Mouse (Mus musculus) erythroblast, embryonic 14.5 days (primary cell): ENCODE measurements around the gene Far1. TPM values are rescaled to one million over a fixed set of nuclear protein-coding genes. Genes with fewer than 3 reads are reported as not detected.

ENCODE experiments used
- H3K27me3 ChIP-seq: 2 replicates; pipeline ENCODE4 v1.6.1; 2012; ENCODE audit warnings: inconsistent platforms; ENCODE audit not compliant: control insufficient read depth
- H3K36me3 ChIP-seq: 2 replicates; pipeline ENCODE4 v1.6.1; 2012; ENCODE audit warnings: mild to moderate bottlenecking, inconsistent platforms; ENCODE audit not compliant: control insufficient read depth
- H3K4me1 ChIP-seq: 2 replicates; pipeline ENCODE4 v1.6.1; 2012; ENCODE audit warnings: inconsistent platforms; ENCODE audit not compliant: control insufficient read depth
- H3K4me3 ChIP-seq: replicated peaks from 2 replicates; pipeline ENCODE3; 2012; ENCODE audit warnings: moderate library complexity, mild to moderate bottlenecking, inconsistent platforms
- H3K9me3 ChIP-seq: 2 replicates; pipeline ENCODE4 v1.6.1; 2012; ENCODE audit warnings: low read length, inconsistent platforms, mixed read lengths; ENCODE audit not compliant: control insufficient read depth
- GATA1 ChIP-seq: IDR thresholded peaks from 2 replicates; pipeline ENCODE4 v1.6.1; 2012; ENCODE audit warnings: low read length, inconsistent platforms, mixed read lengths
- TAL1 ChIP-seq: IDR thresholded peaks from 3 replicates; pipeline ENCODE4 v1.6.1; 2012; ENCODE audit warnings: low read length, inconsistent platforms, mixed read lengths
- polyA plus RNA-seq: library from polyadenylated mRNA; stranded (reverse); fragments of >175 nt; gene quantifications from 2 replicates; pipeline ENCODE4 v1.2.3, GENCODE M21; 2012

Gene Far1
- polyA plus RNA-seq, 1 experiment, result 0.12 TPM

GRCm38 (mm10) chr7:113551742-113552463 is 38.3 kb downstream of the Far1 start:
- no peaks in the 10 kb centered on the region for H3K9me3 ChIP-seq
- TF ChIP-seq TAL1, result no peak
- no peaks in the 10 kb centered on the region for H3K27me3 ChIP-seq
- H3K4me3 ChIP-seq, result no peak overlapping the region
- H3K4me1 ChIP-seq, result peaks cover 7% of the 10 kb centered on the region
- peaks cover 49% of the 10 kb centered on the region for H3K36me3 ChIP-seq

- TF ChIP-seq TAL1 (no peak), GATA1 (no peak)
- Histone ChIP-seq H3K4me3 (no peak overlapping the region), H3K4me1 (peaks cover 7% of the 10 kb centered on the region), H3K9me3 (no peaks in the 10 kb centered on the region), H3K36me3 (peaks cover 46% of the 10 kb centered on the region), H3K27me3 (no peaks in the 10 kb centered on the region)
These were observed 38.9 kb downstream of the Far1 start for GRCm38 (mm10) chr7:113552508-113552907.

- Histone ChIP-seq H3K27me3 (no peaks in the 10 kb centered on the region), H3K4me3 (no peak overlapping the region), H3K4me1 (peaks cover 7% of the 10 kb centered on the region), H3K9me3 (no peaks in the 10 kb centered on the region), H3K36me3 (peaks cover 36% of the 10 kb centered on the region)
- TF ChIP-seq TAL1 (no peak), GATA1 (no peak)
These were observed 42.5 kb downstream of the Far1 start for GRCm38 (mm10) chr7:113556138-113556537.

- TF ChIP-seq GATA1, result no peak
- TF ChIP-seq TAL1, result no peak
- H3K4me3 ChIP-seq, result no peak overlapping the region
- H3K4me1 ChIP-seq, result no peaks in the 10 kb centered on the region
- no peaks in the 10 kb centered on the region for H3K27me3 ChIP-seq
- peaks cover 24% of the 10 kb centered on the region for H3K36me3 ChIP-seq
- H3K9me3 ChIP-seq, result no peaks in the 10 kb centered on the region
These were observed 53.3 kb downstream of the Far1 start for GRCm38 (mm10) chr7:113566892-113567291.

GRCm38 (mm10) chr7:113571121-113571520 is 57.5 kb downstream of the Far1 start:
- TF ChIP-seq TAL1 (no peak), GATA1 (no peak)
- H3K4me1 ChIP-seq, result no peaks in the 10 kb centered on the region

GRCm38 (mm10) chr7:113572741-113573140 is 59.1 kb downstream of the Far1 start:
- H3K27me3 ChIP-seq, result no peaks in the 10 kb centered on the region
- no peaks in the 10 kb centered on the region for H3K4me1 ChIP-seq
- TF ChIP-seq GATA1, result no peak
- TF ChIP-seq TAL1, result no peak
- no peaks in the 10 kb centered on the region for H3K9me3 ChIP-seq
- H3K4me3 ChIP-seq, result no peak overlapping the region
- peaks cover 11% of the 10 kb centered on the region for H3K36me3 ChIP-seq

More at GRCm38 (mm10) chr7:113571121-113571520, 57.5 kb downstream of the Far1 start:
- Histone ChIP-seq H3K36me3 (peaks cover 19% of the 10 kb centered on the region), H3K4me3 (no peak overlapping the region), H3K27me3 (no peaks in the 10 kb centered on the region), H3K9me3 (no peaks in the 10 kb centered on the region)

GRCm38 (mm10) chr7:113582111-113582510 is 68.5 kb downstream of the Far1 start:
- H3K27me3 ChIP-seq, result no peaks in the 10 kb centered on the region
- TF ChIP-seq TAL1, result no peak
- TF ChIP-seq GATA1, result no peak
- H3K9me3 ChIP-seq, result no peaks in the 10 kb centered on the region
- no peaks in the 10 kb centered on the region for H3K36me3 ChIP-seq
- H3K4me1 ChIP-seq, result no peaks in the 10 kb centered on the region
- H3K4me3 ChIP-seq, result no peak overlapping the region

DNA sequence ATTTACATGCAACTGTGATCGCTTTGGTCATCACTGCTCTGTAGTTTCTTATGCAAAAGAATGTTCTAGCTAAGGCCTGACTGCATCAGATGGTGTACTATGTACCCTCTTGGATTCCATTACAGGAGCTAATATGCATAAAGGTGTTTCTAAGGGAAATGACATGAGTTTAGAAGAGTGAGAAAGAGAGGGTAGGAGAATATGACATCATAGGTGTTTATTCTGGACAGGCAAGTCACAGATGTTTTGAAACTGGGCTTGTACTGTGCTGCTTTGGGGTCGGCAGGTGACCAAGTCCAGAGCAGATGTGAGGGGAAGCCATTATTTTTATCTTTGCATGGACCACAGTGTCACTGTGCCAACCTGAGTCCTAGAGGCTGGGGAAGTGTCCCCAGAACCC is 75.6 kb downstream of the Far1 start:
- Histone ChIP-seq H3K9me3 (no peaks in the 10 kb centered on the region), H3K4me3 (no peak overlapping the region), H3K4me1 (no peaks in the 10 kb centered on the region), H3K27me3 (0 out of 2 replicates have a peak, but pooled peaks cover 2% of the 10 kb centered on the region), H3K36me3 (no peaks in the 10 kb centered on the region)
- TF ChIP-seq GATA1 (no peak), TAL1 (no peak)

DNA sequence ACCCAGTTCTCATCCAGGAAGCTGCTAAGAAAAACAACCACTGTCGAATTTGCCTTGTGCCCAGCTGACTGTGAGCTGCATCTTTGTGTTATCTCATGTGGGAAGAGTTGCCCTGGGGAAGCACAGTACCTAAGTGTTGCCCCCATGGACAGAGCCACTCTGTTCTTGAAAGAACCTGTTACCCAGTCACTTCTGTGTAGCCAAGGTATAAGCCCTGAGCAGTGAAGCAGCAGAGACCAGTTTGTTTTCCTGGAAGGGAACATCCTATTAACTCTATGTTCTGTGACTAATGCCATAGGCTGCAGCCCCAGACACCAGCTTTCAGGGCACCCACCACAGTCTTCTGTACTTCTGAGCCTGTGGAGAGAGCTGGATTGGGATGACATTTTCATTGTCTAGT is 76.7 kb downstream of the Far1 start:
- no peak overlapping the region for H3K4me3 ChIP-seq

DNA sequence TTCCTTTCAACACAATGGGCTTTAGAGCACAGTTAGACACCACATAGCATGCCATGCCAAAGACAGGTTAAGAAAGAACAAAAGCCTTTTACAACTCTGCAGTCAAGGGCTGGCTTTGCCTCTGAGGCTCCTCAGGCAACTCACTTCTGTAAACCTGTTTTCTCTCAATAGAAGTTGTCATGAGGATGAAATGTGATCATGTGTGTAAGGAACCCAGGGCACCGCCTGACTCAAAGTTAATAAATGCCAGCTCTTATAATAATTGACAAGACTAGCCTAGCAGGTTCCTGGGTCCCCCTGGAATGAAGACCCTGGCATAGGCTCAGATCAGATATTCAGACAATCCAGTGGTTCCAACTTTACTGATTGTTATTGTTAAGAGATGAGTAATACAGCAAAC is 77.5 kb downstream of the Far1 start:
- Histone ChIP-seq H3K27me3 (0 out of 2 replicates have a peak, but pooled peaks cover 2% of the 10 kb centered on the region), H3K36me3 (no peaks in the 10 kb centered on the region), H3K9me3 (no peaks in the 10 kb centered on the region), H3K4me3 (no peak overlapping the region), H3K4me1 (no peaks in the 10 kb centered on the region)
- TF ChIP-seq TAL1 (no peak), GATA1 (no peak)

More for the DNA sequence above, 76.7 kb downstream of the Far1 start:
- H3K27me3 ChIP-seq, result 0 out of 2 replicates have a peak, but pooled peaks cover 2% of the 10 kb centered on the region
- H3K36me3 ChIP-seq, result no peaks in the 10 kb centered on the region
- no peaks in the 10 kb centered on the region for H3K4me1 ChIP-seq
- no peak for TF ChIP-seq GATA1
- TF ChIP-seq TAL1, result no peak
- no peaks in the 10 kb centered on the region for H3K9me3 ChIP-seq
